Mouse (Mus musculus): ENCODE data around the gene Slc6a13. TPM values are rescaled to one million over a fixed set of nuclear protein-coding genes. Genes with fewer than 3 reads are reported as not detected.
A peak's percentile ranks its signal among the peaks of the same experiment; 100 is the strongest.

Slc6a13 gene
- polyA plus RNA-seq, 1 experiment, result 0.54 TPM

GRCm38 (mm10) chr6:121329848-121330508 lies 30.0 kb downstream of the Slc6a13 start:
- H3K27me3 ChIP-seq (ENCODE audit: control insufficient read depth, insufficient read depth, low read length, poor library complexity, severe bottlenecking), result no peaks in the 10 kb centered on the region
- TF ChIP-seq POLR2A (IDR thresholded peaks at IDR 0.05; ENCODE audit: insufficient read depth, low read length) (no peak), EP300 (IDR thresholded peaks at IDR 0.05; ENCODE audit: insufficient read depth, low read depth, low read length) (no peak), CTCF (IDR thresholded peaks at IDR 0.05; ENCODE audit: low read depth, low read length) (no peak)
- no peak overlapping the region for H3K4me3 ChIP-seq (ENCODE audit: low read depth, low read length)
- no peaks in the 10 kb centered on the region for H3K36me3 ChIP-seq (ENCODE audit: control insufficient read depth, insufficient read depth, low read length, poor library complexity, severe bottlenecking)
- H3K9me3 ChIP-seq (replicated peaks; ENCODE audit: control insufficient read depth, insufficient read depth, low read length, poor library complexity, severe bottlenecking), result 0 out of 2 replicates have a peak, but pooled peaks cover 4% of the 10 kb centered on the region
- H3K27ac ChIP-seq (ENCODE audit: insufficient read depth, low read length), result no peak overlapping the region
- no peaks in the 10 kb centered on the region for H3K4me1 ChIP-seq (ENCODE audit: control insufficient read depth, insufficient read depth, low read length)
- no peak overlapping the region for H3K9ac ChIP-seq (ENCODE audit: low read depth, poor library complexity, severe bottlenecking)

DNA sequence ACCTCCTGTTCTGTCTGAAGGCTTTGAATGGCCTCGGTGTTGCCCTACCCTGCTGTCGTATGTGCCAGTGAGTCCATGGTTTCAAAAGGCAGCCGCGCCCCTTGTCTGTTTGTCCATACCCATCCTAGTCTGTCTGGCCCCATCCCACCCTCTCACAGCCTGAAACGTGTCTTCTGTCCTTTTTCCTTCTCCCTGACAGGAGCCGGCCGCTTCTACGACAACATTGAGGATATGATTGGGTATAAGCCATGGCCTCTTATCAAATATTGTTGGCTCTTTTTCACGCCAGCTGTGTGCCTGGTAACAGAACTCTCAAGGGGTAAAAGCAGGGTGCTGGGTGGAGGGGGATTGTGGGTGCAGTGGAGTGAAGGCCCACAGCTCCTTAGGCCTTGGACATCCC lies 35.8 kb downstream of the Slc6a13 start:
- Histone ChIP-seq H3K9me3 (replicated peaks; ENCODE audit: control insufficient read depth, insufficient read depth, low read length, poor library complexity, severe bottlenecking) (no peaks in the 10 kb centered on the region), H3K9ac (ENCODE audit: low read depth, poor library complexity, severe bottlenecking) (no peak overlapping the region), H3K4me1 (ENCODE audit: control insufficient read depth, insufficient read depth, low read length) (no peaks in the 10 kb centered on the region), H3K36me3 (ENCODE audit: control insufficient read depth, insufficient read depth, low read length, poor library complexity, severe bottlenecking) (no peaks in the 10 kb centered on the region), H3K27ac (ENCODE audit: insufficient read depth, low read length) (no peak overlapping the region), H3K4me3 (ENCODE audit: low read depth, low read length) (no peak overlapping the region), H3K27me3 (ENCODE audit: control insufficient read depth, insufficient read depth, low read length, poor library complexity, severe bottlenecking) (no peaks in the 10 kb centered on the region)
- no peak for TF ChIP-seq POLR2A (IDR thresholded peaks at IDR 0.05; ENCODE audit: insufficient read depth, low read length)
- no peak for TF ChIP-seq EP300 (IDR thresholded peaks at IDR 0.05; ENCODE audit: insufficient read depth, low read depth, low read length)
- no peak for TF ChIP-seq CTCF (IDR thresholded peaks at IDR 0.05; ENCODE audit: low read depth, low read length)

GRCm38 (mm10) chr6:121336558-121336957 lies 36.5 kb downstream of the Slc6a13 start:
- Histone ChIP-seq H3K27ac (ENCODE audit: insufficient read depth, low read length) (no peak overlapping the region), H3K4me3 (ENCODE audit: low read depth, low read length) (no peak overlapping the region), H3K9me3 (replicated peaks; ENCODE audit: control insufficient read depth, insufficient read depth, low read length, poor library complexity, severe bottlenecking) (no peaks in the 10 kb centered on the region), H3K4me1 (ENCODE audit: control insufficient read depth, insufficient read depth, low read length) (no peaks in the 10 kb centered on the region), H3K9ac (ENCODE audit: low read depth, poor library complexity, severe bottlenecking) (no peak overlapping the region), H3K27me3 (ENCODE audit: control insufficient read depth, insufficient read depth, low read length, poor library complexity, severe bottlenecking) (no peaks in the 10 kb centered on the region), H3K36me3 (ENCODE audit: control insufficient read depth, insufficient read depth, low read length, poor library complexity, severe bottlenecking) (no peaks in the 10 kb centered on the region)
- no peak for TF ChIP-seq EP300 (IDR thresholded peaks at IDR 0.05; ENCODE audit: insufficient read depth, low read depth, low read length)
- TF ChIP-seq CTCF (IDR thresholded peaks at IDR 0.05; ENCODE audit: low read depth, low read length), result no peak
- no peak for TF ChIP-seq POLR2A (IDR thresholded peaks at IDR 0.05; ENCODE audit: insufficient read depth, low read length)

GRCm38 (mm10) chr6:121337229-121337628 lies 37.2 kb downstream of the Slc6a13 start:
- Histone ChIP-seq H3K9me3 (replicated peaks; ENCODE audit: control insufficient read depth, insufficient read depth, low read length, poor library complexity, severe bottlenecking) (no peaks in the 10 kb centered on the region), H3K4me3 (ENCODE audit: low read depth, low read length) (no peak overlapping the region), H3K27ac (ENCODE audit: insufficient read depth, low read length) (no peak overlapping the region), H3K9ac (ENCODE audit: low read depth, poor library complexity, severe bottlenecking) (no peak overlapping the region), H3K27me3 (ENCODE audit: control insufficient read depth, insufficient read depth, low read length, poor library complexity, severe bottlenecking) (no peaks in the 10 kb centered on the region), H3K4me1 (ENCODE audit: control insufficient read depth, insufficient read depth, low read length) (no peaks in the 10 kb centered on the region), H3K36me3 (ENCODE audit: control insufficient read depth, insufficient read depth, low read length, poor library complexity, severe bottlenecking) (no peaks in the 10 kb centered on the region)
- TF ChIP-seq POLR2A (IDR thresholded peaks at IDR 0.05; ENCODE audit: insufficient read depth, low read length), result no peak

- Histone ChIP-seq H3K9me3 (replicated peaks; ENCODE audit: control insufficient read depth, insufficient read depth, low read length, poor library complexity, severe bottlenecking) (no peaks in the 10 kb centered on the region), H3K27ac (ENCODE audit: insufficient read depth, low read length) (no peak overlapping the region), H3K9ac (ENCODE audit: low read depth, poor library complexity, severe bottlenecking) (no peak overlapping the region), H3K4me1 (ENCODE audit: control insufficient read depth, insufficient read depth, low read length) (no peaks in the 10 kb centered on the region), H3K36me3 (ENCODE audit: control insufficient read depth, insufficient read depth, low read length, poor library complexity, severe bottlenecking) (no peaks in the 10 kb centered on the region), H3K27me3 (ENCODE audit: control insufficient read depth, insufficient read depth, low read length, poor library complexity, severe bottlenecking) (no peaks in the 10 kb centered on the region), H3K4me3 (ENCODE audit: low read depth, low read length) (no peak overlapping the region)
- TF ChIP-seq CTCF (IDR thresholded peaks at IDR 0.05; ENCODE audit: low read depth, low read length), result peak; percentile 82
- TF ChIP-seq POLR2A (IDR thresholded peaks at IDR 0.05; ENCODE audit: insufficient read depth, low read length), result no peak
These were observed 37.9 kb downstream of the Slc6a13 start for GRCm38 (mm10) chr6:121337770-121338518.

- no peaks in the 10 kb centered on the region for H3K36me3 ChIP-seq (ENCODE audit: control insufficient read depth, insufficient read depth, low read length, poor library complexity, severe bottlenecking)
- no peak overlapping the region for H3K4me3 ChIP-seq (ENCODE audit: low read depth, low read length)
- no peaks in the 10 kb centered on the region for H3K9me3 ChIP-seq (replicated peaks; ENCODE audit: control insufficient read depth, insufficient read depth, low read length, poor library complexity, severe bottlenecking)
- TF ChIP-seq CTCF (IDR thresholded peaks at IDR 0.05; ENCODE audit: low read depth, low read length), result no peak
- TF ChIP-seq POLR2A (IDR thresholded peaks at IDR 0.05; ENCODE audit: insufficient read depth, low read length), result no peak
- no peak for TF ChIP-seq EP300 (IDR thresholded peaks at IDR 0.05; ENCODE audit: insufficient read depth, low read depth, low read length)
- no peaks in the 10 kb centered on the region for H3K27me3 ChIP-seq (ENCODE audit: control insufficient read depth, insufficient read depth, low read length, poor library complexity, severe bottlenecking)
- H3K27ac ChIP-seq (ENCODE audit: insufficient read depth, low read length), result no peak overlapping the region
- no peak overlapping the region for H3K9ac ChIP-seq (ENCODE audit: low read depth, poor library complexity, severe bottlenecking)
- no peaks in the 10 kb centered on the region for H3K4me1 ChIP-seq (ENCODE audit: control insufficient read depth, insufficient read depth, low read length)
These were observed 38.5 kb downstream of the Slc6a13 start for GRCm38 (mm10) chr6:121338519-121338896.

Measured in ES-Bruce4 (cell line).